Mouse (Mus musculus) Patski (cell line): ENCODE data around the gene Armc9. TPM values are rescaled to one million over a fixed set of nuclear protein-coding genes. Genes with fewer than 3 reads are reported as not detected.

Source experiments
- ATAC-seq: fragments of 100-300 bp; one replicate; pipeline ENCODE4 v1.8.0; 2021
- CTCF ChIA-PET: fragments of 350-600 bp; sonication (Branson Sonifier 250); formaldehyde crosslinking; loops from one replicate; lab custom pipeline; 2022; ENCODE audit warnings: inconsistent platforms; lab: Charles Lee
- POLR2A ChIA-PET: fragments of 350-600 bp; sonication (Branson Sonifier 250); formaldehyde crosslinking; loops from one replicate; lab custom pipeline; 2022; ENCODE audit warnings: antibody characterized with exemption, inconsistent platforms; lab: Charles Lee
- DNase-seq: peaks from one replicate; pipeline ENCODE4 v3.0.0-alpha.2; 2011; ENCODE audit warnings: low read depth, low spot score
- H3K27me3 ChIP-seq: fragments of 371-371 bp; one replicate; pipeline ENCODE4 v1.5.1; 2021
- CTCF ChIP-seq: fragments of 100-300 bp; IDR thresholded peaks from one replicate; pipeline ENCODE4 v1.5.1; 2021
- in situ Hi-C: fragments of 300-500 bp; cut with MboI; formaldehyde crosslinking; loops from 3 replicates; pipeline ENCODE4 v1.11.1; 2018; ENCODE audit warnings: low pct_unique_long_range_greater_than_20kb, mixed read lengths
- polyA plus RNA-seq: library from polyadenylated mRNA; unstranded; gene quantifications from one replicate; pipeline ENCODE4 v1.2.3, GENCODE M21; 2021

The Armc9 gene
- polyA plus RNA-seq, 1 experiment from 2014 or later: 34.2 TPM

DNA sequence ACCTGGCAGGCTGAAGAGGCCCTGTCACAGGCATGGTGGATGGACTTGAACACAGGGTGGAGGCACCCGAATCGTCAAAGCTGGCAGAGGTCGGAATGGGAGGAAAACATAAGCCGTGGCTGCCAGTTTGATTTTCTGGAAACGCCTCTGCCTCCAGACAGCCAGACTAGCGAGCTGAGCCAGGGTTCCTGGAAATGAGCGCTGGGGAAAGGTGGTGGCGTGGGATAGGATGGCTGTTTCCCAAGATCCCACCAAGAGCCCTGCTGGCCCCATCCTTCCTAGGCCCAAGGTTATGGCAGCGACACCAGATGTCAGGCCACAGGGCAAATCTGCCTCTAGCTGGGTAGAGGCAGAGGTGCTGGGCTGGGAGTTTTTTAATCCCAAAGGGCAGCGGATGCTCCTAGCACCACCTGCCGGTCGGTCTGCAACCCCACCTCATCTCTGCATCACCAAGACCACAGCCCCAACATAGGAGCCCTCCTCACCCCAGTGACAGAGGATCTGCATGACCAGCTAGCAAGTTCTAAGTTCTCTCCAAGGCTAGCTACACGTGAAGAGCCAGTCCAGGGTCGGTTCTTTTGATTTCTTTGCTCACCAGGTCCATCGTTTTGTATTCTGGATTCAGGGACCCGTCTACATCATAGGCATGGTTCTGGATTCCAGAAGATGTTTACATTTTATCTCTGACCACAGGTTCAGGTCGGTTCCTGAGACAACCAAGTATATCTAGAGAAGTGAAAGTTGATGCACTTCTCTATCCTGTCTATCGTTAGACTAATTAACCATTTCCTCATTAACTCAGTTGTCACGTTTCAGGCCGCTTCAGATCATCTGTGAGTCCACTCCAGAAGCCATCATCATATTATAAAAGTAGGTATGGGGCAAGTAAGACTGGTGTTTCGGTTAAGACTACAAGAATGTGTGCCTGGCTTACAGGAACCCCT is 10.3 kb upstream of the Armc9 start:
- ChIA-PET CTCF (interaction anchor here (1.5 kb wide), 1 partner anchor 10 kb away, joined by 3 read pairs; no protein-coding TSS in a partner anchor), POLR2A (no interaction called here)
- no peaks in the 10 kb centered on the region for H3K27me3 ChIP-seq
- in situ Hi-C loops: no loop called here
- no peak for TF ChIP-seq CTCF
- no peak for DNase-seq
- no peak for ATAC-seq

DNA sequence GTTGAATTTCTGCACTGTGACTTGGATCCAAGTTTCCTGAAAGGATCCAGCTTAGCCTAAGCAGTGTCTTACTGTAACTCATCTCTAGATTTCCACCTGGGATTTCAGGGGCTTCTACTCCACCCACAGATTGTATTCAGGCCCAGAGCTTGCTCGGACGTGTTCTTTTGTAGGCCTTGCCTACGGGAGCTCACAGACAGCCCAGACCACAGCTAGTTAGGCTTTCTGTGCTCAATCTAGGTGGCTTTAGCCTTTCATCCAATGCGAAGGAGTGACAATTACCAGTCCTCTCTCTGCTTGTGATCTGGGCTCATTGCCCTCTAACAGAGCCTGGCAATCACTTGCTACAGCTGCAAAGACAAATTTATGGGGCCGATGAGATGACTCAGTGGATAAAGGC is 8.3 kb upstream of the Armc9 start:
- ATAC-seq (peak; percentile 55), DNase-seq (peak; percentile 82)
- CTCF ChIA-PET: interaction anchor here (1.2 to 2.9 kb wide), 4 partner anchors 9 to 87 kb away, joined by 3 to 8 read pairs (median 4); no protein-coding TSS in a partner anchor
- no peak for TF ChIP-seq CTCF
- no peaks in the 10 kb centered on the region for H3K27me3 ChIP-seq
- in situ Hi-C loops: no loop called here
- POLR2A ChIA-PET: interaction anchor here (0.9 to 1.3 kb wide), 2 partner anchors 8 to 10 kb away, joined by 3 to 5 read pairs; partner anchors contain the start of gene Armc9

- no peak for ATAC-seq
- H3K27me3 ChIP-seq: no peaks in the 10 kb centered on the region
- ChIA-PET POLR2A (interaction anchor here (1.3 kb wide), 1 partner anchor 12 kb away, joined by 5 read pairs; no protein-coding TSS in a partner anchor), CTCF (interaction anchor here (1.2 to 2.9 kb wide), 2 partner anchors 12 to 41 kb away, joined by 3 to 8 read pairs; no protein-coding TSS in a partner anchor)
- in situ Hi-C loops: no loop called here
- DNase-seq: no peak
- TF ChIP-seq CTCF: no peak
These were observed 7.0 kb upstream of the Armc9 start for GRCm38 (mm10) chr1:86147557-86147956.

DNA sequence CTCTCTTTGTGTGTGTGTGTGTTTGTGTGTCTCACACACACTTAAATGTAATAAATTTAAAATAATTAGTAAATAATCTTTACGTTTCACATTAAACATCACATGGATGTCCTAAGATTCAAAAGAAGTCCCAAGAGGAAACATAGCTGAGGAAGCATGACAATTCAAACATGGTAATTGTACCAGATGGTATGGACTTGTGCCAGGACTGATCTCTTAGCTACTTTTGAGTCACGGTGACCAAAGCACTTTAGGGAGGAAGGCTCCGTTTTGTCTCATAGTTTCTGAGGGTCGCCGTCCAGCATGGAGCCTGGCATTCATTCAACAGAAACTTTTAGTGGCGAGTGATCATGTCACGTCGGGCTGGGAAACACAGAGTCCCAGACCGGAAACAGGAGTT is 6.4 kb upstream of the Armc9 start:
- DNase-seq (no peak), ATAC-seq (no peak)
- CTCF ChIA-PET: interaction anchor here (2.9 kb wide), 1 partner anchor 13 kb away, joined by 8 read pairs; no protein-coding TSS in a partner anchor
- POLR2A ChIA-PET: interaction anchor here (0.8 kb wide), 1 partner anchor 12 kb away, joined by 3 read pairs; no protein-coding TSS in a partner anchor
- in situ Hi-C loops: no loop called here
- no peak for TF ChIP-seq CTCF
- H3K27me3 ChIP-seq: no peaks in the 10 kb centered on the region

GRCm38 (mm10) chr1:86150929-86151328 is 3.7 kb upstream of the Armc9 start:
- POLR2A ChIA-PET: no interaction called here
- no peak for TF ChIP-seq CTCF
- H3K27me3 ChIP-seq: no peaks in the 10 kb centered on the region
- in situ Hi-C loops: no loop called here
- DNase-seq (no peak), ATAC-seq (no peak)
- CTCF ChIA-PET: interaction anchor here (3.6 kb wide), 1 partner anchor 15 kb away, joined by 15 read pairs; no protein-coding TSS in a partner anchor

GRCm38 (mm10) chr1:86151376-86151775 is 3.2 kb upstream of the Armc9 start:
- no peaks in the 10 kb centered on the region for H3K27me3 ChIP-seq
- in situ Hi-C loops: no loop called here
- peak; percentile 42 for ATAC-seq
- ChIA-PET CTCF (interaction anchor here (1.8 to 3.8 kb wide), 3 partner anchors 15 to 28 kb away, joined by 7 to 15 read pairs (median 12); no protein-coding TSS in a partner anchor), POLR2A (no interaction called here)
- no peak for DNase-seq
- TF ChIP-seq CTCF: no peak

GRCm38 (mm10) chr1:86152618-86153017 is 2.0 kb upstream of the Armc9 start:
- no peak for DNase-seq
- ATAC-seq: no peak
- peak; percentile 61 for TF ChIP-seq CTCF
- CTCF ChIA-PET: interaction anchor here (1.6 to 3.8 kb wide), 5 partner anchors 11 to 58 kb away, joined by 4 to 15 read pairs (median 7); no protein-coding TSS in a partner anchor
- in situ Hi-C loops: no loop called here
- H3K27me3 ChIP-seq: no peaks in the 10 kb centered on the region
- POLR2A ChIA-PET: no interaction called here

DNA sequence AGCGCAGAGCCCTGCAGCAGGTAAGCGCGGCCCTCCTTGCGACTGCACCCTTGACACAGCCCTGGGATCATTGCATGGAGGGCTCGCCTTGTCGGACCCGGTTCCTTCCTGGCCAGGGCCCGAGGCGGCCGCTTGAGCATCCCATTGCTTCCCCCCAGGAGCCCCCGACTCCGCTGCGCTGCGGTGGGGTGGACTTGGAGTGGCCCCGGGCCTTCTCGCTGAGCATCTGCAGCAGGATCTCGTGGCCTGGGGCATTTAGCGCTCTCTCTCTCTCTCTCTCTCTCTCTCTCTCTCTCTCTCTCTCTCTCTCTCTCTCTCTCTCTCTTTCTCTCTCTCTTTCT is 214 bp downstream of the Armc9 start:
- in situ Hi-C loops: no loop called here
- TF ChIP-seq CTCF: no peak
- CTCF ChIA-PET: interaction anchor here (3.8 kb wide), 1 partner anchor 24 kb away, joined by 12 read pairs; no protein-coding TSS in a partner anchor
- no peak for ATAC-seq
- no peaks in the 10 kb centered on the region for H3K27me3 ChIP-seq
- POLR2A ChIA-PET: interaction anchor here (0.9 kb wide), 1 partner anchor 9 kb away, joined by 3 read pairs; no protein-coding TSS in a partner anchor
- no peak for DNase-seq

- H3K27me3 ChIP-seq: no peaks in the 10 kb centered on the region
- DNase-seq (no peak), ATAC-seq (no peak)
- CTCF ChIA-PET: no interaction called here
- no peak for TF ChIP-seq CTCF
- POLR2A ChIA-PET: no interaction called here
- in situ Hi-C loops: no loop called here
These were observed 1.5 kb downstream of the Armc9 start for GRCm38 (mm10) chr1:86156075-86156474.

DNA sequence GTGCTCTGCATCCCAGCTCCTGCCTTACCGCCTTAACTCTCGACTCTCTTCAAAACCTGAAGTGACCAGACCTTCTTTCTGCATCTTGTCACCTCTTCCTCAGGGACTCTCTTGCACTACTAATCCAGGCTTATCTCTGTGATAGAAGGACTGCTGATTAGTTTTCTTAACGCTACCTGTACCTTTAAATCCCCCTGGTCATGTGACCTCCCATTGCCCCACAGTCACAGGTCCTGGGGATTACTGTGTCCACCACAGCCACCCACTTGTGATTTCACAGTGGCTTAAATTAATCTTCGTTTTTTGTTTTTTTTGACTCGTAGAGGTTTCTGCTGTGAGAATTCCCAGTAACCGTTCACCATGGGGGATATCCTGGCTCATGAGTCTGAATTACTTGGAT is 2.0 kb downstream of the Armc9 start:
- in situ Hi-C loops: no loop called here
- ChIA-PET CTCF (no interaction called here), POLR2A (no interaction called here)
- TF ChIP-seq CTCF: no peak
- ATAC-seq: no peak
- no peak for DNase-seq
- no peaks in the 10 kb centered on the region for H3K27me3 ChIP-seq
